Mouse (Mus musculus) frontal cortex, postnatal 14 days (tissue): ENCODE results near the gene Dcaf5.
A peak's percentile ranks its signal among the peaks of the same experiment; 100 is the strongest.

Experiments
- DNase-seq, 2 experiments: peaks; one replicate each; pipeline ENCODE4 v3.0.0; 2022; ENCODE audit warnings: low spot score in 2 of 2

Gene Dcaf5

DNA sequence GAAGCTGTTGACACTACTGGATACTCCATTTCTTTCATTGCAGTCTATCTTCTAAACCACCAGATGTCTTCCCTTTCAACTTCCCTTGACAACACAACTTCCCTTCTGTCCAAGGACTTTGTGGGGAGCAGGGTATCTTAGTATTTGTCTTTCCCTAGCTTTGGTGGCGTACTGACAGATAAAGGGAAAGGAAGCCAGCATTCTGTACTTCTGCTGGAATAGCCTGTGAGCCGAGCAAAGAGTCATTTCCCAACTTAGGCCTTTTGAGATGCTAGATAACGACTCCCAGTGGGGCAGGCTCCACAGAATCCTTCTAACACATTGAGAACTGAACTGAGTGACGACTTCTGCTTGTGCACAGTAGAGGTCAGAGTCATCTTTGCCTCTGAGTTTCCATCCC, 102.2 kb downstream of the Dcaf5 start:
- no peak for DNase-seq

DNA sequence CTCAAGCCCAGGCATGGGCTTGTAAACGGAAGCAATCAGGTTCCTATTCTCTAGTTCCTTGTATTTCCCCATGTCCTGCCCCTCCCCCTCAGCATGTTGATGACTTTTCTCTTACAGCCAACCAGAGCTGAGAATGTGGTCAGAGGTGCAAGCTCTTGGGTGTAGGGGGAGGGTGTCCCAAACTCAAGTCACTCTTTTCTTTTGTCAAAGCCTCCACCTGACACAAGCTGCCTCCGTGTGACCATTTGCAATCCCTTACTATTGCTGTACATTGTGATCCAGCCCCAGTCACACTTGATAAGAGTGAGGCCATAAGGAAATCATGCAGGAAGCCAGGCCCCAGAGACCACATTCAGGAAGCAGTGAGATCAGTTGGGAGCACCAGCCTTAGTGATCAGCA, 104.8 kb downstream of the Dcaf5 start:
- no peak for DNase-seq

GRCm38 (mm10) chr12:80330819-80331218, 105.6 kb downstream of the Dcaf5 start:
- no peak for DNase-seq

DNA sequence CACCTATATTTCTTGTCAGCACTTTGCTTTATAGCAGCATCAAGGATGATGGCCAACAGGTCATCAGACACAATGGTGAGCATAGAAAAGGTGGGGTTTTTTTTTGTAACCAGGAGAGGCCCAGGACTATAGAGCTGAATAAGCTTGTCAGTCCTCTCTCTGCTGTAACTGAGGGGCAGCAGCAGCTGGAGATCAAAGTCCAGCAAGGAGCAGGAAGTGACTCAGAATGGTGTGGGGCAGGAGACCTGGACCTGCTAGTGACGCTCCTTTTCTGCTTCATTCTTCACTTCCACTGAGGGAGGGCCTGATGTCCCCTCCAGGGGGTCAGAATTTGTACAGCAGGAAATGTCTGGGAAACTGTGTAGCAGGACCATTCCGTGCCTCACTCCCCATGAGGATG, 106.8 kb downstream of the Dcaf5 start:
- no peak for DNase-seq

GRCm38 (mm10) chr12:80326047-80326446, 110.4 kb downstream of the Dcaf5 start:
- DNase-seq: no peak

DNA sequence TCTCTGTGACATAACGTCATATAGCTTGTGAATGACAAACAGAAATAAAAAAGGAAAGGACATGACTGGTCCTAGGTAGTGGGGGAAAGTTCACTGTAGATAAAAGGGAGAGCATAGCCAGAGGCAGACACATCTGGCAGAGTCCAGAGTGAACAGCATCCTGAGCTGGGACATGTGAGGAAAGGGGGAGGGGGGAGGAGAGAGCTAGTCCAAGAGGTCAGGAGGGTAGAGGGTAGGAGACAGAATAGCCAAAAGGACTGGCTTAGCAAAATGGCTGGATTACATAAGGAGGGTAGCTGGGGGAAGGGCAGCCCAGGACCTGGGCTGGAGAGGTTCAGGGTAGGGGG, 111.6 kb downstream of the Dcaf5 start:
- DNase-seq: no peak

GRCm38 (mm10) chr12:80324051-80324784, 112.2 kb downstream of the Dcaf5 start:
- no peak for DNase-seq

- no peak for DNase-seq
These were observed 112.9 kb downstream of the Dcaf5 start for GRCm38 (mm10) chr12:80323371-80324050.

GRCm38 (mm10) chr12:80322494-80322893, 113.9 kb downstream of the Dcaf5 start:
- DNase-seq: no peak

DNA sequence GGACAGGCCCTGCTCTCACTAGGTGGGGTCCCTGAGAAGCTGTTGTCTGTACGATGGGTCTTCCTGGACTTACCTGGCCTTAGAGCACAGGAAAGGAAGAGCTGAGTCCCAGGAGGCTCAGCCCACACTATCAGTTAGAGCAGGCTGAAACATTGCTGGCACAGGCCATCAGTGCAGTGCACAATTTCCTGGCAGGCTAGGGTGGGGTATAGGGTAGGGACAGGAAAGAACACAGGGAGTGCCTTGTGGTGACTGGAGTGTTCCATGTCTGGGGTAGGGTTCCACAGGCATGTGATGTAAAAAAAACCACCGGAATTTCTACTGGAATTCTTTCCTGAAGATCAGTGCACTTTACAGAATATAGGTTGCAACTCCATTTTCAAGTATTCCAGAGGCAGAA, 117.3 kb downstream of the Dcaf5 start:
- DNase-seq: no peak

DNA sequence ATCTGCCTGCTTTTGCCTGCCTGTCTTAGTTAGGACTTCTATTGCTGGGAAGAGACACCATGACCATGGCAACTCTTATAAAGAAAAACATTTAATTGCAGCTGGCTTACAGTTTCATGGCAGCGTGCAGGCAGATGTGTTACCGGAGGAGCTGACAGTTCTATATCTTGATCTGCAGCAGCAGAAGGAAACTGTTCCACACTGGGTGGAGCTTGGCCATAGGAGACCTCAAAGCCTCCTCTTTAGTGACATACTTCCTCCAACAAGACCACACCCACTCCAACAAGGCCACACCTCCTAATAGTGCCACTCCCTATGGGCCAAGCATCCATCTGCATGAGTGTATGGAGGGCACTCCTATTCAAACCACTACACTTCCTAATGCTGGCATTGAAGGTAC, 121.1 kb downstream of the Dcaf5 start:
- no peak for DNase-seq

DNA sequence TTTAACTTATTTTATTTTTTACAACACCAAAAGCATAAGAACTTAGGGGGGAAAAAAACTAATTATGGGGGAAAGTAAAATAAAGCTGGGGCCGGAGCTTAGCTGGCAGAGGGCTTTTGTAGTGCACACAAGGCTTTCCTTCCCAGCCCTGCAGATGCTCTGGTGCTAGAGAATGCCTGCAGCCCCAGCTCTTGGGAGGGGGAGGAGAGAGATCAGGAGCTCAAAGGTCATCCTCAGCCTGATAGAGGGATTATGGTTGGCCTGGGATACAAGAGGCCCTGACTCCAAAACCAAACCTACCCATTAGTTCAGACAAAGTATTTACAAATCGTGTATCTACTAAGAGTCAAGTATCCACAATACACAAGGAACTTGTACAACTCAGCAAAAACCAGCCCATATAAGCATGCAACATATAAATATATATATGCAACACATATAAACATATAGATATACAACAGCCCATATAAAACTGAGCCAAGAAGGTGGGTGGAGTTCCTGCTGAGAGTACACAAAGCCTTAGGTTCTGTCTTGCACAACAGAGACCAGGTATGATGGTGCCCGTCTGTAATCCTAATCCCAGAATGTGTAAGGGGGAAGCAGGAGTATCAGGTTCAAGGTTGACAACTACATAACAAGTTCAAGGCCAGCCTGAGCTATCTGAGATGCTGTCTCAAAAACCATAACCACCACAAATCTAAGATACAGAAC, 124.3 kb downstream of the Dcaf5 start:
- DNase-seq: no peak

- DNase-seq: no peak
These were observed 128.8 kb downstream of the Dcaf5 start for GRCm38 (mm10) chr12:80307556-80307955.

GRCm38 (mm10) chr12:80304518-80304917, 131.9 kb downstream of the Dcaf5 start:
- DNase-seq: no peak

DNA sequence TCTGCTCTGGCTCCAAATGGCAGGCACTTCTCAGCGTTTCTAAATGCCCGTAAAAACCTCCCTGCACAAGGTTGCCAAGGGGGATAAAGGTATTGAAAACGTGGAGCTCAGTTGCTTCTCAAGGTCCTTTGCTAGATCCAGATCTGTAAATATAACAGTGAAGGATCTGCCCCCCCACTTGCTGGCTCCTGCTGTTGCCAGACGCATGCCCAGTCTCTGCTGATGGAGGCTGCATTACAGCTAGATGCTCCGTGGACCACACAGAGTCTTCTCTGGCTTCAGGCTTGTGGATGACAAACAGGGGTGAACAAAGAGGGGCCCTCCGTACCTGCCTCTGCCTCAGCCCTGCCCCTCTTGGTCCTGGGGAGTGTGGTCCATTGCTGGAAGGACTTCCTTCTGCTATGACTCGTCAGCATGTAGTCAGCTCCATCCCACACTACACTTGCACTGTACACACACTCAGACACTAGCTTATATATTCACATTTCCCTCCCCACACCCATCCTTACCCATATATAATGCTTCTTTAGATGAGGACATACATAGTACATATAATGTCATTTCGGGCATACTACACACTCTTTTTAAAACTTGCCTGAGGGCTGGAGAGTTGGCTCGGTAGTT, 135.5 kb downstream of the Dcaf5 start:
- no peak for DNase-seq

DNA sequence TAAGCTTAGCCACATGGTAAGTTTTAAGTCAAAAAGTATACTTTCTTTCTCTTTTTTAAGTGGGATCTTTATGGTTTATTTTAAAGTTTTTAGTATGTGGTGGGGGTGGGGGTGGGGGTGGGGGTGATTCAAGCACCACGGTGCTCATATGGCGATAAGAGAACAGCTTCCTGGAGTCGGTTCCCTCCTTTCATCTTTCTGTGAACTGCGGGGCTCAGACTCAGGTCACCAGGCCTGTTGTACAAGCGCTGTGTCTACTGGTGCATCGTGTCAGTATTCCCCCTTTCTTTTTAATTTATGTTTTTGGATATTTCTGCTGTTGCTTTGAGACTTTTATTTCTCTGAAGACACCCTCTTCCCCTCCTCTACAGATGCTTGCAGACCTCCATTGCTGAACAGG, 137.7 kb downstream of the Dcaf5 start:
- DNase-seq: no peak

DNA sequence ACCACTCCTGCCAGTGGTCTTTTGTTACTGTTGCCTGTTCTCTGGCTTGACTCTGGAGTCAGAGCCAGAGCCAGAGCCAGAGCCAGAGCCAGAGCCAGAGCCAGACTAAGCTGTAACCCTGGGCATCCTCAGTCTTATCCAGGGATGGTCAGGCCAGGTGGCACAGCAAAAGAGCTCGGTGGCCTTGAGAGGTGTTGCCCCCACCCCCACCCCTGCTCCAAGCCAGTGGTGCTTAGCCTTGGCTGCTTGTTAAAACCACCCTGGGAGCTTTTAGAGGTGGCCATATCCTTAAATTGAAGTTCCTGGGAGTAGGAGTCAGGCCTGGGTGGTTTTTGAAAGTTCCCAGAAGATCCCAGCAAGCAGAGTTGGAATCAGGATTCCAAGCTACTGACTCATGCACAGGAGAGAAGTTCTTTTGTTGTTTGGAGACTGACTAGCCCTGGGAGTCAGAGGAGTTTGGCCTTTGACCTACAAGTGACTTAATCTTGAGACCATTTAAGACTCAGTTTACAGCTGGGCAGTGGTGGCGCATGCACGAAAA, 144.4 kb downstream of the Dcaf5 start:
- DNase-seq: no peak

DNA sequence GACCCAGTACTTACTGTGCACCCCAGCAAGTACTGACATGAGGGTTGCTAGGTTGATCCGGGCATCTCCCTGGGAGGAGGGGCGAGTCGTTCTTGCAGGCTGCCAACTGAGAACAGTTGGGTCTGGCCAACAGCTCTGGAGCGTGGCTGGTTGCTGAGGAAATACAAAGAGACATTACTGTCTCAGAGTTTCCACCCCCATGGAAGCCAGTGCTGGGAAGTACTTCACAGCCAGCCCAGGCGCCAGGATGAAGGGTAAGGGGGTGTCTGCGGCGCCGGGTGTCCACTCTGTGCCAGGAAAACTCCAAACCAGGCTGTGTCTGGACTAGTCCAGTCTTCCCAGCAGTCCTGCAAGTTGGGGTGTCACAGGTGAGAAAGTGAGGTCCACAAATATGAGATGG, 145.4 kb downstream of the Dcaf5 start:
- peak; percentile 6 to 14 for DNase-seq

DNA sequence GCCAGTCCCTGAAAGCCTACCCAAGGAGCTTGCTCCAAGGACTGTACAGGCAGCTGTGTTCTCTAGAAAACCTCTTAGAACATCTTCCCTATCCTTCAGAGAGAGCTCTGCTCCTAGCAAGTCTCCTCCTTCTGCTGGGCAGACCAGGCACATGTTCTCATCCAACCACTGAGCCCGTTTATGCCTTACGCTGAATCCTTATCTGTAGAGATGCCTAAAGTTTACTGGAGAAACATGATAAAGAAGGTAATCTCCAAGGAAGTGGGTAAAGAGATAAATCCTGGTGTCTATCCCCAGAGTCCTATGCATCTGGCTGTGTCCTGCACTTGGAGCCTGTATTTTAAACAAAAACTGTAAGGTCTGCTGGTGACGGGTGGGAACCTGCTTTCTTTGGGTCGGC, 145.9 kb downstream of the Dcaf5 start:
- no peak for DNase-seq

DNA sequence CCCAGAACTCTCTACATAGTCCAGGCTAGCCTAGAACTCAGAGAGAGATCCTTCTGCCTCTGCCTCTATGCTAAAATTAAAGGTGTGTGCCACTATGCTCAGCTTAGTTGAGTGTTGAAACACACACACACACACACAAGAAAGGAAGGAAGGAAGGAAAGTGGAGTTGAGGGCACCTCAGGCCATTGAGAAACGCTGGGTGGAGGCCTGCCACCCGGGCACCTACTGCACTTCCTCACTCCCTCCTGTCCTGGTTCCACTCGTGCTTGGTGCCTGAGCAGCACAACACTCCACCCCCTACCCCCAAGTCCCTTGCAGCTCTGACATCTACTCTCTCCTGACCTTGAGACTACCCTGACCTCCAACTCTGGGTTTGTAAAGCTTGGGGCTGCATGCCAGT, 146.7 kb downstream of the Dcaf5 start:
- no peak for DNase-seq

GRCm38 (mm10) chr12:80285890-80286289, 150.5 kb downstream of the Dcaf5 start:
- no peak for DNase-seq
